Mouse (Mus musculus) effector memory CD4-positive, alpha-beta T cell, adult 5 months (primary cell): ENCODE results near the gene Lrrc37a. TPM values are rescaled to one million over a fixed set of nuclear protein-coding genes. Genes with fewer than 3 reads are reported as not detected.

ENCODE experiments used
- polyA plus RNA-seq: library from polyadenylated mRNA; unstranded; fragments of 100-300 nt; shearing (Covaris generic); gene quantifications from one replicate; pipeline ENCODE4 v1.2.1, GENCODE M21; 2017

Lrrc37a gene
- not detected for polyA plus RNA-seq

DNA sequence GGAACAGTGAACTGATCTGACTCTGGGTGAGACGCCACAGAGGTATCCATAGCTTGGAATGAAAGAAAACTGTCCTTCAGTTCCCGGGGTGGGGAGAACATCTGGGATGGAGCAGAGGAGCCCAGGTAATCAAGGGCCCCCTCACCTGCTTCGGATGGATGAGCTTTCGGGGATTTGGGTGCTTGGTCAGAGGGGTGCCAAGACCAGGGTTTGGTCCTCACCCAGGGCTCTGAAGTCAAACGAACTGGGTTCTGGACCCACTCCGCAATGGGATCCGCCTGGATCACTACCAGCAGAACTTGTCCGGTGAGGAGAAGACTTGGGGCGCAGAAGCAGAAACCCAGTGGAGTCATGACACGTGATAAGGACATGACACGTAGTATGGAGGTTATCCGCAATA is at the start of gene Lrrc37a:
Gene Lrrc37a, minus strand, starts transcription at position 101 of the 400 bp plus-strand sequence.

GRCm38 (mm10) chr11:103411981-103412949 is 92.1 kb downstream of the Lrrc37a start, which contains the start of gene Plekhm1:
Gene Plekhm1, minus strand, starts transcription at chr11:103412687.

Other genes with a start within 250 kb of the Lrrc37a start
- 154 TPM for gene Map3k14, start 237.1 kb downstream of the Lrrc37a start, polyA plus RNA-seq
- gene Arhgap27, start 140.9 kb downstream of the Lrrc37a start, polyA plus RNA-seq = 57.1 TPM
- 23.3 TPM for gene Plekhm1, start 91.9 kb downstream of the Lrrc37a start, polyA plus RNA-seq
- gene Gm884, start 116.5 kb upstream of the Lrrc37a start, polyA plus RNA-seq = not detected
- not detected for gene Lyzl6, start 134.3 kb upstream of the Lrrc37a start, polyA plus RNA-seq
- gene Rprml, start 145.0 kb upstream of the Lrrc37a start, polyA plus RNA-seq = not detected
- gene Gosr2, start 193.3 kb upstream of the Lrrc37a start, polyA plus RNA-seq = 104 TPM
- not detected for gene Wnt9b, start 245.2 kb upstream of the Lrrc37a start, polyA plus RNA-seq